Mouse (Mus musculus): ENCODE results near the gene Ttyh2. TPM values are rescaled to one million over a fixed set of nuclear protein-coding genes. Genes with fewer than 3 reads are reported as not detected.
A peak's percentile ranks its signal among the peaks of the same experiment; 100 is the strongest.

The Ttyh2 gene
- polyA plus RNA-seq, 1 experiment from 2014 or later, result 10.0 TPM

DNA sequence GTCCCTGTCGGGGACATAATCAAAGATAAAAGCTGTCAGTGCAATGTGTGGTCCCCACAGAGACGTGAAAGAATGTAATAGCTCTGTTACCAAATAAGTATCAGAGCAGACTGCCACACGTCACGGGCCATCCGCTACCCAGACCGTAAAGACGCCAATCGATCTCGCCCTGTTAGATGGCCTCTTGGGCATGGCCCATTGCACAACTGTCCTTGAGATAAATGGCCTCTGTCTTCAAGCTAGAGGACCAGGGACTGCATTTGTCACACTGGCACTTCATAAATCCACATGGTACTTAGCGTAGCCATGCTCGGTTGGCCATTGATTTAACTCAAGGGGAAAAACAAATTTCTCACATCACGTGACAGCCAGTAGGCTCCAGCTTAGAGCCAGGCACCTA is 36.6 kb downstream of the Ttyh2 start:
- WGBS, result 79% methylated on average over 12 of the region's 12 CpGs

DNA sequence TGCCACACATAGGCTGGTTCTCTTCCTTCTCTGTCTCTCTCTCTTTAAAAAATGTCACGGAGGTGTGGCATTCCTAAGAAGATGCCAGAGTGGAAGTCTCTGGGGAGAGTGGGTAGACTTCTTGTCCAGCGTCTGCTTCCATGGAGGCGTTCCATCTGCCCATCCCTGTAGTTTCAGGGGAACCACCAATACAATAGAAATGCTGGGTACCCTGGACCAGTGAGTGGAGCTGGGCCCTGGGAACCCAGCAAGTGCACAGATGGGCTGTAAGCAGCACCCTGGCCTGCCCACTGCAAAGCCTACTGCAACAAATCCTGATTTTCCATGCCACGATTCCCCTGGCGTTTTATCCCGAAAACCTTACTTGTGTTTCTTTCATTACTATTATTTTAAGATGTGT is 39.3 kb downstream of the Ttyh2 start:
- no peaks in the 10 kb centered on the region for H3K27me3 ChIP-seq
- H3K36me3 ChIP-seq, result peaks cover 10% of the 10 kb centered on the region; the same call in 1 of the 2 replicates
- no peaks in the 10 kb centered on the region for H3K4me1 ChIP-seq (replicated peaks)
- H3K9ac ChIP-seq (replicated peaks), result no peak overlapping the region
- 86% methylated on average over 6 of the region's 6 CpGs for WGBS
- no peak overlapping the region for H3K27ac ChIP-seq
- no peak overlapping the region for H3K4me3 ChIP-seq (replicated peaks)
- no peak overlapping the region for H3K4me2 ChIP-seq
- H3K9me3 ChIP-seq, result no peaks in the 10 kb centered on the region
- no peak for ATAC-seq (ENCODE audit: insufficient number of reproducible peaks, insufficient read depth, low FRiP score, low TSS enrichment, low read depth)

More for the DNA sequence above, 36.6 kb downstream of the Ttyh2 start:
- Histone ChIP-seq H3K9ac (replicated peaks) (no peak overlapping the region), H3K4me2 (no peak overlapping the region), H3K36me3 (peaks cover 23% of the 10 kb centered on the region), H3K27me3 (no peaks in the 10 kb centered on the region), H3K4me1 (replicated peaks) (no peaks in the 10 kb centered on the region), H3K4me3 (replicated peaks) (no peak overlapping the region), H3K9me3 (no peaks in the 10 kb centered on the region), H3K27ac (no peak overlapping the region)
- no peak for ATAC-seq (ENCODE audit: insufficient number of reproducible peaks, insufficient read depth, low FRiP score, low TSS enrichment, low read depth)

DNA sequence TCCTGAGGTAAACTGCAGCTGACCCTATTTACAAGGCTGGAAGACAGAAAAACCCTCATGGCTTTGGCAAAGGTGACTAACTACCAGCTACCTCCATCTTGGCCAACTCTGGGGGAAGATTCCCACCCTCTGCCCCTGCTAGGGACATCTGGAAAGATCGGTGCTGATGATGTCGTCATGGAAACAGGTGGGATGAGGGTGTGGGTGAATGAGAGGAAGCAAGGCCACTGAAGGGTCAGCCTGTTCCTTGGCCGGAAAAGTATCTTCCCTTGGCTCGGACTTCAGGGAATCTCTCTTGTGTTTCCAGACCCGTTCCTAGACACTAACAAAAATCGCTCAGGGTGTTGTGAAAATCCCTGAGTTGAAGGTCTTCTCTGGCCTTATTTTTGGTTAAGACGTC is 40.3 kb downstream of the Ttyh2 start:
- no peak overlapping the region for H3K9ac ChIP-seq (replicated peaks)
- H3K4me1 ChIP-seq (replicated peaks), result no peaks in the 10 kb centered on the region
- no peaks in the 10 kb centered on the region for H3K27me3 ChIP-seq
- H3K4me2 ChIP-seq, result no peak overlapping the region
- 0 out of 2 replicates have a peak overlapping the region, but pooled peaks have one; percentile 5 for H3K27ac ChIP-seq
- H3K4me3 ChIP-seq (replicated peaks), result no peak overlapping the region
- ATAC-seq (ENCODE audit: insufficient number of reproducible peaks, insufficient read depth, low FRiP score, low TSS enrichment, low read depth), result no peak
- WGBS, result 79% methylated on average over 7 of the region's 7 CpGs
- no peaks in the 10 kb centered on the region for H3K9me3 ChIP-seq
- peaks cover 6% of the 10 kb centered on the region; the same call in 1 of the 2 replicates for H3K36me3 ChIP-seq

DNA sequence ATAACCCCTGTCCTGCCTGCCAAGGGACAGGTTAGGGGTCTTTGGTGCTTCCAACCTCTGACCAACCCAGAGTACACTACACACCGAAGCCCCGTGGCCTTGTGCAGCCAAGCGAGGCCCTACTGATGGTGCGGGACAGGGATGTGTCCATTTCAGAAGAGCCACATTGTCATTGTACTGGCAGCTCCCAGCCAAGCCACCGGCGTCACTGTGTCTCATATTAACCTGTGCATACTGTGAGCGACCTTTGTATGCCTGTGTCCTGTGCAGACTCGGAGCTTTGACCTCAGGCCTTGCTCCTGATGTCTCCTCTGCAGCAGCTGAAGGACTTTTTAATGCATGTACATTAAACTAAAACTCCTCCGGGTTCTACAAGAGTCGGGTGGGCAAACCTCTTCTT is 45.3 kb downstream of the Ttyh2 start:
- WGBS, result 91% methylated on average over 10 of the region's 10 CpGs
- Histone ChIP-seq H3K4me3 (replicated peaks) (no peak overlapping the region), H3K4me1 (replicated peaks) (peaks cover 10% of the 10 kb centered on the region), H3K27ac (no peak overlapping the region), H3K27me3 (no peaks in the 10 kb centered on the region), H3K36me3 (no peaks in the 10 kb centered on the region), H3K9ac (replicated peaks) (no peak overlapping the region), H3K4me2 (no peak overlapping the region), H3K9me3 (no peaks in the 10 kb centered on the region)
- no peak for ATAC-seq (ENCODE audit: insufficient number of reproducible peaks, insufficient read depth, low FRiP score, low TSS enrichment, low read depth)

DNA sequence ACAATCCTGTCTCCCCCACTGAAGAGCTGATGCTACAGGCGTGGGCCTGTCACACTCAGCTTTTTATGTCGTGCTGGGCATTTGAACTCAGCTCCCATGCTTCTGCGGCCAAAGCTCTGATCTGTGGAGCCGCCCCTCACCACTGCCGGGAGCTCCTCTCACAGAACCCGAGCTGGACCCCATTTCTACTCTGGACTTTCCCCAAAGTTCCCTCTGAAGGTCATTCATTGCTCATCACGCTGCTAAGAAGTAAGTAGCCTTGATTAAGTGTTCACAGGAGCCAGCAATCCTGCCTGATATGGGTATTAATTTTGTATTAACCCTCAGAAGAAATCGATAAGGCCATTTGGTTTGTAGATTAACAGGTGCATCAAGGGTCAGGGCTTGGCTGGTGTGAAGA is 47.2 kb downstream of the Ttyh2 start:
- 83% methylated on average over 8 of the region's 8 CpGs for WGBS
- no peak for ATAC-seq (ENCODE audit: insufficient number of reproducible peaks, insufficient read depth, low FRiP score, low TSS enrichment, low read depth)
- H3K27ac ChIP-seq, result no peak overlapping the region
- H3K27me3 ChIP-seq, result peaks cover 2% of the 10 kb centered on the region; the same call in 1 of the 2 replicates
- H3K9me3 ChIP-seq, result no peaks in the 10 kb centered on the region
- no peak overlapping the region for H3K9ac ChIP-seq (replicated peaks)
- peaks cover 17% of the 10 kb centered on the region for H3K4me1 ChIP-seq (replicated peaks)
- H3K36me3 ChIP-seq, result no peaks in the 10 kb centered on the region
- no peak overlapping the region for H3K4me2 ChIP-seq
- H3K4me3 ChIP-seq (replicated peaks), result no peak overlapping the region

DNA sequence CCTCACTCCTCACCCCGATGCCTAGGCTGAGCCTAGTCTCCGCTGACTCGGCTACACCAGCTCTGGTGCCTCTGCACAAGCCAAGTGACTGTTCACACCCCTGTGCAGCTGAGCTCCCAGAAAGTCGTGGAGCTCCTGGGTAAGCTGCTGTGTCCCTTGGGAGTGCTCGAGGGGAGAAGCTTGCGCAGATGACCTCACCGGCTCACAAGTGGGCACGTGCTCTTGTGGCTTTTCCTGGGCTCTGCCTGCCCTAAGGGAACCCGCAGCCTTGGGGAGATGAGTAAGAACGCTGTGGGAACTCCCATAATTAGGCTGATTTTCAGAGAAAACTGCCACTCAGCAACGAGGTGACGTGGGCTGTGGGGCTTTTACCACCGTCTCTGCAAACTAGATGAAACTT is 47.8 kb downstream of the Ttyh2 start:
- Histone ChIP-seq H3K27ac (no peak overlapping the region), H3K4me2 (no peak overlapping the region), H3K36me3 (no peaks in the 10 kb centered on the region), H3K27me3 (peaks cover 8% of the 10 kb centered on the region), H3K4me1 (replicated peaks) (peaks cover 23% of the 10 kb centered on the region), H3K4me3 (replicated peaks) (no peak overlapping the region), H3K9me3 (no peaks in the 10 kb centered on the region), H3K9ac (replicated peaks) (no peak overlapping the region)
- WGBS, result 69% methylated on average over 13 of the region's 13 CpGs
- ATAC-seq (ENCODE audit: insufficient number of reproducible peaks, insufficient read depth, low FRiP score, low TSS enrichment, low read depth), result no peak

DNA sequence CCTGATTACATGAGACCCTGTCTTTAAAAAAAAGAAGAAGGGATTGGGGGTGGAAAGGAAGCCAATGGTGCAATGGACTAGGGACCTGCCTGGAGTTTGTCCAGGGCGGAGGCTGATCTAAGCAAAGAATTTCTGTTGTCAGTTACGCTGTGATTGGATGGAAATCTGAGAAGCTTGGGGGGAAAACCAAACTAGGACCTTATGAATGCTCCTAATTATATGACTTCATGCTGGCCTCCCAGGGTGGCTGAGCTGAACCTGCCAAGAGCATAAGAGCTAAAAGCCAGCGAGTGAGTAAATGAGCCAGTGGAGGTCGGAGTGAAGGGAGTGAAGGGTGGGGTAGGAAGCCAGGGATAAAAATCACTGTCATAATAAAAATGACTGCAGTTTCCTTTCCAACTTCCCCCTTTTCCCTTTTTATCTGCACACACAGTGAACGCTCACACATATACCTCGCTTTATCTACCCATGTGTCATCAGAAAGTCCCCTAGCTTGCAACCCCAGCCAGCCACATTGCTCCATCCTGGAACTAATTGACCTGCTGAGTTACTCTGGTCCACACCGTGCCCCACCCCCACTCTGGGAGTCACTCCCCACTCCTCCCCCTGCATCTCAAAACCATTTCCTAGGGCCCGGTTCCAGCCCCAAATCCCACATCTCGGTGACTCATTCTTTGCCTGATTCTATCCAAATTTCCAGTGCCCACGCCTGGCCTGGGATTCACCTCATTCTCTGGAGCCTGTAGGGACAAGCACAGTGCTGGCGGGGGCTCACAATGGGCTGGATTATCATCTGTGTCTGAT is 49.8 kb downstream of the Ttyh2 start:
- H3K36me3 ChIP-seq, result no peaks in the 10 kb centered on the region
- H3K9me3 ChIP-seq, result no peaks in the 10 kb centered on the region
- WGBS, result 43% methylated on average over 11 of the region's 11 CpGs
- peaks cover 30% of the 10 kb centered on the region for H3K4me1 ChIP-seq (replicated peaks)
- peak; percentile 22; the same call in 1 of the 2 replicates for ATAC-seq (ENCODE audit: insufficient number of reproducible peaks, insufficient read depth, low FRiP score, low TSS enrichment, low read depth)
- peaks cover 13% of the 10 kb centered on the region for H3K27me3 ChIP-seq
- H3K4me3 ChIP-seq (replicated peaks), result no peak overlapping the region
- 0 out of 2 replicates have a peak overlapping the region, but pooled peaks have one; percentile 20 for H3K27ac ChIP-seq
- H3K4me2 ChIP-seq, result peak overlapping the region; percentile 13; the same call in 1 of the 2 replicates
- no peak overlapping the region for H3K9ac ChIP-seq (replicated peaks)

DNA sequence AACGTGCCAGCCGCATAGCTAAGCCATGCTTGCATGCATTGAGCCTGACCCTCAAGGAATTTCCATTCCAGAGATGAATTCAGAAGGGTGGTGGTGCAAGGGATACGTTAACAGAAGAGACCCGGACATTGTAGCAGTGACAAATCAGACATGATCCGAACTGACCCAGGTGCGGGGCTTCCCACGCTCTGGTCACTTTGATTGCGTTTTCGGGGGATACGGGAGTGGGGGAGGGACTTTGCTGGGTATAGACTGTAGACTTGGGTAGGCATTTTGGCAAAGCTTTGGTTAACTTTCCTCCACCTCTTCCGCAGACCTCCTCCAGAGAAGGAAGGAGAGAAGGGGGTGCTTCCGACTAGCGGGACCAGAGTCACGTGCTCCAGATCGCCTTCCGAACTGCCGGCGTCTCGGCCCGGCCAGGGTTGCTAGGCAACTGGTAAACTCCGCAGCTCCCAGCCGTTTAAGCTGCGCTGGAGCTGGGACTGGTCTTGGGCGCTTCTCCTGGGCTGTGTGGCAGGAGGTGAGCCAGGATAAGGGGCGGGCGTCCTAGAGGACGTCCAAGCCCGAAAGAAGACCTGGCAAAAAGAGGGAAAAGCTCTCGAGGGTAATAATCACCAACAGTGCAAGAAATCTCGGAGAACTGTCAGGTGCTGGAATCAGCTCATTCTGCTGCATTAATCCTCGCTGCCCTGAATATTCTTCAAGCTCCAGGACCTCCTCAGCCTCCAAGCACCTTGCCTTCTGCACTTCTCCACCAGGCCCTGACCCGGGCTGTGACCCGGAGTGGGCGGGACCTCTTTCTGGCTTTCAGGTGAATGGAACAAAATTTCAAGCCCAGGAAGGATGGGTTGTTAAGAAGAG is 52.0 kb downstream of the Ttyh2 start, which contains the start of gene Dnaic2:
Dnaic2 (plus strand) TSS at position 444 of the 861 bp plus-strand sequence.
- H3K36me3 ChIP-seq, result no peaks in the 10 kb centered on the region
- no peaks in the 10 kb centered on the region for H3K9me3 ChIP-seq
- H3K27me3 ChIP-seq, result peaks cover 13% of the 10 kb centered on the region
- 15% methylated on average over 34 of the region's 34 CpGs for WGBS
- H3K4me1 ChIP-seq (replicated peaks), result peaks cover 30% of the 10 kb centered on the region
- peak; percentile 44; the same call in 1 of the 2 replicates for ATAC-seq (ENCODE audit: insufficient number of reproducible peaks, insufficient read depth, low FRiP score, low TSS enrichment, low read depth)
- peak within 1 kb of the TSS; percentile 24 for H3K9ac ChIP-seq (replicated peaks)
- peak within 1 kb of the TSS; percentile 64 for H3K4me2 ChIP-seq
- H3K4me3 ChIP-seq (replicated peaks), result peak within 1 kb of the TSS; percentile 31
- H3K27ac ChIP-seq, result no peak within 1 kb of the TSS

DNA sequence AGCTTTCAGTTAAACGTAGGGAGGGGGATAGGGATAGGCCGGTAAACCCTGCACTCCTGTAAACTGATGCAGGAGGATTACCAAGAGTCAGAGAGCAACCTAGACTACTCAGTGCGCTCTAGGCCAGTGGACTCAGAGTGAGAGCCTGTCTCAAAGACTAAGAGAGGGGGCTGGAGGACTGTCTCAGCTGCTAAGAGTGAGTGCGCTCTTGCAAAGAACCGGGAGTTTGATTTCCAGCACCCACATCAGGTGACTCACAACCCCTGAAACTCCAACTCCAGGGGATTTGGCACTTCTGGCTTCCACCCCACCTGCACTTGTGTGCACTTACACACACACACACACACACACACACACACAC is 52.6 kb downstream of the Ttyh2 start:
- no peaks in the 10 kb centered on the region for H3K9me3 ChIP-seq
- peaks cover 13% of the 10 kb centered on the region for H3K27me3 ChIP-seq
- peak overlapping the region; percentile 64 for H3K4me2 ChIP-seq
- 27% methylated on average over 5 of the region's 5 CpGs for WGBS
- H3K9ac ChIP-seq (replicated peaks), result peak overlapping the region; percentile 24
- H3K4me1 ChIP-seq (replicated peaks), result peaks cover 30% of the 10 kb centered on the region
- ATAC-seq (ENCODE audit: insufficient number of reproducible peaks, insufficient read depth, low FRiP score, low TSS enrichment, low read depth), result no peak
- H3K4me3 ChIP-seq (replicated peaks), result peak overlapping the region; percentile 31; the same call in 1 of the 2 replicates
- H3K27ac ChIP-seq, result no peak overlapping the region
- no peaks in the 10 kb centered on the region for H3K36me3 ChIP-seq

DNA sequence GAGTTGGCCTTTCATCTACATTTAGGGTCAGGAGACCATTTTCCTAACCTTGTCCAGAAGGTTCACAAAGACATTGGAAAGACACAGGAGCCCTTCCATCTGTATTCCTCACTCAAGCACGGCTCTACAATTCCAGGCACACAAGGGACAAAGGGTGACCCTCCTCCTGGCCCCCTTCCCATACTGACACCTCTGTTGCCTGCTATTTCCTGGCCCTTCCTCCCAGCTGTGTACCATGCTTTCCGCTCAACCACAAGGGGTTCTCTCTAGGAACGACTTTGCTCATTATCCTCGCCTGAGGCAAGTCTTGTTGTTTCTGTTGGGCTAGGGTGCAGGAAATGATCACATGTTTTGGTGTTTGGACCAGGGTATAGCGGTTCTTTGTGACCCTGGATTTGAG is 53.1 kb downstream of the Ttyh2 start:
- peaks cover 13% of the 10 kb centered on the region for H3K27me3 ChIP-seq
- no peaks in the 10 kb centered on the region for H3K36me3 ChIP-seq
- ATAC-seq (ENCODE audit: insufficient number of reproducible peaks, insufficient read depth, low FRiP score, low TSS enrichment, low read depth), result no peak
- WGBS, result 32% methylated on average over 5 of the region's 5 CpGs
- H3K27ac ChIP-seq, result no peak overlapping the region
- no peaks in the 10 kb centered on the region for H3K9me3 ChIP-seq
- peaks cover 30% of the 10 kb centered on the region for H3K4me1 ChIP-seq (replicated peaks)
- no peak overlapping the region for H3K4me3 ChIP-seq (replicated peaks)
- no peak overlapping the region for H3K4me2 ChIP-seq
- no peak overlapping the region for H3K9ac ChIP-seq (replicated peaks)

DNA sequence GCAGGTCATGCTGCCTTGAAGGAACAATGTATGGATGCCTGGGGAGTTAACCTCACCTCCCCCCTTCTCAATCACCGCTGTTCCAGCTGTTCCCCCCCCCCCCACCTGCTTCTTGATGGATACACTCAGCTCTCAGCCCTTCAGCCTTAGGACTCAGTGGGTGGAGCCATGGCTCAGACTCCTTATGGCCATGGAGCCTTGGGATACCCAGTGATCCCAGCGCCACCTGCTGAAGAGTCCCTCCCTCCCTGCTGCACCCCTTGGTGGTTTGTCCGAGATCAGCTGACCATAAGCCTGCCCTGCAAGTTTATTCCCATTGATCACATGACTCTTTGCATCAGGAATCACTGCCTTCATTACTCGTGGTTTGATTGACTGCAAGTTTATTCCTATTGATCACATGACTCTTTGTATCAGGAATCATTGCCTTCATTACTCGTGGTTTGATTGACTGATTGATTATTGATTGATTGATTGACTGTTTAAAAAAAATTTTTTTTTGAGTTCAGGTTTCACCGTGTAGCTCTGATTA is 54.7 kb downstream of the Ttyh2 start:
- H3K9ac ChIP-seq (replicated peaks), result no peak overlapping the region
- 53% methylated on average over 6 of the region's 6 CpGs for WGBS
- H3K27me3 ChIP-seq, result peaks cover 13% of the 10 kb centered on the region
- no peaks in the 10 kb centered on the region for H3K9me3 ChIP-seq
- H3K4me1 ChIP-seq (replicated peaks), result peaks cover 27% of the 10 kb centered on the region
- H3K4me2 ChIP-seq, result no peak overlapping the region
- no peak overlapping the region for H3K4me3 ChIP-seq (replicated peaks)
- no peak overlapping the region for H3K27ac ChIP-seq
- H3K36me3 ChIP-seq, result no peaks in the 10 kb centered on the region
- no peak for ATAC-seq (ENCODE audit: insufficient number of reproducible peaks, insufficient read depth, low FRiP score, low TSS enrichment, low read depth)

Data from limb, embryonic 12.5 days (tissue).